15 mouse cellular contexts compared by ENCODE assay signal in genomic region chr10:22000491-22001306, GRCm38 (mm10).
DNase-seq lines count a peak whose midpoint lies in the region; ATAC-seq and TF ChIP-seq lines count a peak whose summit lies in the region.
"Had no signal": no experiment of that assay in that cellular context is flagged by ENCODE, and none has a peak within 500 bp of the region (broad histone marks: within the 10 kb centered on the region; RNA-seq: fewer than 3 reads in every experiment).

No protein-coding gene starts in this region.

- 67% methylated on average over 10 of the region's 10 CpGs for WGBS in forebrain, postnatal 0 days

- H3K4me1 ChIP-seq in forebrain, postnatal 0 days (ENCODE audit: insufficient read depth) = no peaks in the 10 kb centered on the region

- no peak for ATAC-seq in forebrain, postnatal 0 days

- H3K36me3 ChIP-seq in forebrain, postnatal 0 days (ENCODE audit: insufficient read depth) = peaks cover 28% of the 10 kb centered on the region

- no peaks in the 10 kb centered on the region for H3K9me3 ChIP-seq in forebrain, postnatal 0 days (ENCODE audit: low read length)
- H3K9me3 ChIP-seq: embryonic facial prominence, embryonic 15.5 days had no signal

- intact Hi-C loops in left cerebral cortex, adult 2 months (cut with DNase I) = no loop called here

- peak; percentile 36 for DNase-seq in gastrocnemius, postnatal 25 days
- DNase-seq in gastrocnemius, postnatal 4 days (ENCODE audit: low spot score in 2 of 2) = no peak
- no peak for DNase-seq in left cerebral cortex, adult 2 months (ENCODE audit: extremely low spot score in 1 of 2, low spot score in 2 of 2)
- DNase-seq in left cerebral cortex, adult 8-10 months (ENCODE audit: low spot score in 2 of 2) = no peak
- DNase-seq in Muller cell, postnatal 12 days (ENCODE audit: inconsistent ontology term) = peak; percentile 64
- peak; percentile 33 to 85 for DNase-seq in kidney, postnatal 25 days
- DNase-seq in right cerebral cortex, postnatal 4 days = no peak
- no peak for DNase-seq in forebrain, postnatal 0 days
- DNase-seq: cerebellum, adult 18-20 months; gastrocnemius, postnatal 36 days; thymus, adult 18-20 months had no signal

- H3K27me3 ChIP-seq in forebrain, postnatal 0 days (ENCODE audit: insufficient read depth, low read length) = no peaks in the 10 kb centered on the region
- H3K27me3 ChIP-seq: CH12.LX; embryonic facial prominence, embryonic 15.5 days; limb, embryonic 12.5 days had no signal

- H3K4me3 ChIP-seq in left cerebral cortex, adult 2 months = no peak overlapping the region
- H3K4me3 ChIP-seq in forebrain, postnatal 0 days (ENCODE audit: low read depth, low read length) = no peak overlapping the region
- H3K4me3 ChIP-seq: embryonic facial prominence, embryonic 15.5 days; limb, embryonic 12.5 days had no signal

- no peak overlapping the region for H3K4me2 ChIP-seq in forebrain, postnatal 0 days (ENCODE audit: low read depth)
- H3K4me2 ChIP-seq: embryonic facial prominence, embryonic 15.5 days; limb, embryonic 12.5 days had no signal

- no peak for TF ChIP-seq CTCF in left cerebral cortex, adult 2 months (IDR thresholded peaks at IDR 0.05)
- no peak for TF ChIP-seq CTCF in forebrain, postnatal 0 days (IDR thresholded peaks at IDR 0.05; ENCODE audit: low read depth)

- 0 out of 2 replicates have a peak overlapping the region, but pooled peaks have one; percentile 24 for H3K27ac ChIP-seq in left cerebral cortex, adult 2 months
- no peak overlapping the region for H3K27ac ChIP-seq in forebrain, postnatal 0 days (ENCODE audit: low read depth, low read length)
- H3K27ac ChIP-seq: embryonic facial prominence, embryonic 15.5 days; limb, embryonic 12.5 days; macrophage had no signal

- H3K9ac ChIP-seq in forebrain, postnatal 0 days = no peak overlapping the region
- H3K9ac ChIP-seq: embryonic facial prominence, embryonic 15.5 days; limb, embryonic 12.5 days had no signal

Comparison
In these comparisons a context has a peak if more than half of its experiments do, and no peak if none do; other contexts are left out.
1. DNase-seq: peak in gastrocnemius, postnatal 25 days (single experiment), Muller cell, postnatal 12 days (single experiment) and kidney, postnatal 25 days (2 of 2); none in gastrocnemius, postnatal 4 days (0 of 2), left cerebral cortex, adult 2 months (0 of 2), left cerebral cortex, adult 8-10 months (0 of 2), right cerebral cortex, postnatal 4 days (single experiment) and forebrain, postnatal 0 days (single experiment).